Mouse (Mus musculus) hindbrain, embryonic 10.5 days (tissue): Measurements from ENCODE around the gene Dennd1b. TPM values are rescaled to one million over a fixed set of nuclear protein-coding genes. Genes with fewer than 3 reads are reported as not detected.
A peak's percentile ranks its signal among the peaks of the same experiment; 100 is the strongest.

Source experiments
- DNase-seq: peaks from one replicate; pipeline ENCODE4 v3.0.0-alpha.2; 2017; ENCODE audit warnings: low spot score
- H3K27ac ChIP-seq: fragments of 300-500 bp; sonication (generic); 2 replicates; pipeline ENCODE4 v1.5.1; 2016; ENCODE audit warnings: mild to moderate bottlenecking, moderate library complexity
- H3K27me3 ChIP-seq: fragments of 300-500 bp; sonication (generic); 2 replicates; pipeline ENCODE4 v1.6.1; 2016; ENCODE audit warnings: mild to moderate bottlenecking; ENCODE audit not compliant: poor library complexity, insufficient read depth, severe bottlenecking
- H3K36me3 ChIP-seq: fragments of 300-500 bp; sonication (generic); 2 replicates; pipeline ENCODE4 v1.6.1; 2016; ENCODE audit warnings: mild to moderate bottlenecking, moderate library complexity
- H3K4me1 ChIP-seq: fragments of 300-500 bp; sonication (generic); replicated peaks from 2 replicates; pipeline ENCODE4 v1.6.1; 2016; ENCODE audit warnings: mild to moderate bottlenecking
- H3K4me3 ChIP-seq: fragments of 300-500 bp; sonication (generic); 2 replicates; pipeline ENCODE4 v1.5.1; 2016; ENCODE audit warnings: mild to moderate bottlenecking, moderate library complexity
- H3K9me3 ChIP-seq: fragments of 300-500 bp; sonication (generic); 2 replicates; pipeline ENCODE4 v1.6.1; 2016; ENCODE audit warnings: mild to moderate bottlenecking, moderate library complexity
- WGBS: fragments of 180-500 bp; shearing (Covaris S2); methylation state at CpG from one replicate; pipeline ENCODE4 v1.1.7; 2016; 5-methylcytosine and 5-hydroxymethylcytosine counted together
- polyA plus RNA-seq: library from polyadenylated mRNA; unstranded; fragments of >200 nt; fragmentation: Nextera tagmentation; extraction: Ambion mirVana; gene quantifications from 2 replicates; pipeline ENCODE4 v1.2.1, GENCODE M21; 2016

Dennd1b gene
- polyA plus RNA-seq, 1 experiment from 2014 or later: 9.2 TPM

DNA sequence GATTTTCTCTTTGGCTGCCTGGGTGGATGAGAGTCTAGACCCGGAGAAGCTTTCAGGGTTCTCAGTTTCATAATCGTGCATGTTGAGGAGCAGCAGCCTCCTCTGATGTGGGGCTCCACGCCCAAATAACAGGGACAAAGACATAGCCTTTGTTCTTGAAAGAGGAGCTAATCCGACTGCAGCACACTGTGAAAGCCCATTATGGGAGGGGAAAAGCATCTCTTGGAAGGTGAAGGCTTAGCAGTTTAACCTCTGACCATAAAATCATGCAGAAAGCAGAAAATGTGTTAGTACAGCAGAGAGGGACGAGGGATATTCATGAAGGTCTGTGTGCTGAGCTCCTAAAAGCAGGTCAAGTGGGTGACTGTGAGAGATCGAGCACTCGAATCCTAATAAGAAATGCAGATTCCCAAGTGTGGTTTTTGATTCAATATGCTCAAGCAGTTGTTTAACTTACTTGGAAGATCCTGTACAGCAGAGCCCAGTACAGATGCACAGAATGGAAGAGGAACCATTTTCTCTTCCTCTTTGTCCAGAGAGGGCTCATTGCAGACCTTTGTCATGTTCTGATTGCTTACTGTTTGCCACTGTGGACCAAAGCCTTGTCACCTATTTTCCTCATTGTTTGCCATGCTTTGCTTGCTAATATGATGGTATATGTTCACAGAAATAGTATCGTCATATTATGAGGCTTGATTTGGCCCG is 37.6 kb downstream of the Dennd1b start:
- peaks cover 14% of the 10 kb centered on the region for H3K27me3 ChIP-seq
- H3K9me3 ChIP-seq: no peaks in the 10 kb centered on the region
- no peaks in the 10 kb centered on the region for H3K36me3 ChIP-seq
- WGBS: 29% methylated on average over 9 of the region's 9 CpGs
- peaks cover 15% of the 10 kb centered on the region for H3K4me1 ChIP-seq
- peak overlapping the region; percentile 18; the same call in 1 of the 2 replicates for H3K4me3 ChIP-seq
- DNase-seq: peak; percentile 36
- H3K27ac ChIP-seq: peak overlapping the region; percentile 82

DNA sequence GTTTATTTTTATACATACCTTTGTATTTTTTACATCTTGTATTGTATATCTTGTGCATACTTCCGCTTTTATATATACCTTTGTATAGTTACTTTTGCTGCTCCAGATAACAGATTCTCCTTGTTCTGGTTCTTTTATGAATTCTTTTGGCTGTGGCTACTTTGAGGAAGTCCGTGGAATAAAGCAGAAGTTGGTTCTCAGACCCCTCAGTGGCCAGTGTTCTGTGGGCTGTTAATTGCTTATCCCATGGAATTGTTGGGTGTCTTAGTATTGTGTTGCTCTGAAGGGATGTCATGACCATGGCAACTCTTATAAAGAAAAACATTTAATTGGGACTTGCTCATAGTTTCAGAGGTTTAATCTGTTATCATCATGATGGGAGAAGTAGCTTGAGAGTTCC is 40.3 kb downstream of the Dennd1b start:
- H3K36me3 ChIP-seq: no peaks in the 10 kb centered on the region
- H3K4me1 ChIP-seq: peaks cover 15% of the 10 kb centered on the region
- H3K4me3 ChIP-seq: no peak overlapping the region
- no peak for DNase-seq
- peaks cover 14% of the 10 kb centered on the region for H3K27me3 ChIP-seq
- no peaks in the 10 kb centered on the region for H3K9me3 ChIP-seq
- no peak overlapping the region for H3K27ac ChIP-seq
- WGBS: 88% methylated on average over 2 of the region's 2 CpGs

DNA sequence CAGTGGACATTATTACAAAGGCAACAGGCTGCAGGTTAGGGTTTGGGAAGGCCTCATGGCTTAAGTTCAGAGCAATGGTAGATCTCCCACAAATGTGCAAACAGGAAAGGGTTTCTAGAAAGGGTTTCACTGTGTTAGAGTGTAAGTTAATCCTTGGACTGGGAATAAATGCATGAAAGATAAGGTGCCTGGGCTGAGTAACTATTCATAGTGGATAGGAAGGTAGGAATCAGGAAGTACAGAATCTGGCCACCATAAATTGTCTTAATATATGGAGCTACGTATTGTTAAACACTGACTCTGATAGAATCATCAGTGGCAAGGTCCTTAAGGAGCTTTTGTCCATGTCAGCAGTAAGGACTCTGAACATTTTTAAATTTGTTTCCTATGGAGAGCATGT is 42.8 kb downstream of the Dennd1b start:
- Histone ChIP-seq H3K9me3 (no peaks in the 10 kb centered on the region), H3K4me1 (peaks cover 6% of the 10 kb centered on the region), H3K27me3 (peaks cover 14% of the 10 kb centered on the region), H3K27ac (no peak overlapping the region), H3K36me3 (no peaks in the 10 kb centered on the region), H3K4me3 (no peak overlapping the region)
- no peak for DNase-seq
- WGBS: 91% methylated on average over 1 of the region's 1 CpGs

GRCm38 (mm10) chr1:139007475-139007874 is 44.2 kb downstream of the Dennd1b start:
- H3K4me1 ChIP-seq: no peaks in the 10 kb centered on the region
- H3K27ac ChIP-seq: no peak overlapping the region
- no peaks in the 10 kb centered on the region for H3K36me3 ChIP-seq
- WGBS: 85% methylated on average over 3 of the region's 3 CpGs
- no peaks in the 10 kb centered on the region for H3K9me3 ChIP-seq
- H3K27me3 ChIP-seq: peaks cover 5% of the 10 kb centered on the region; the same call in 1 of the 2 replicates
- no peak overlapping the region for H3K4me3 ChIP-seq
- DNase-seq: no peak

GRCm38 (mm10) chr1:139015118-139015788 is 52.0 kb downstream of the Dennd1b start:
- H3K36me3 ChIP-seq: no peaks in the 10 kb centered on the region
- DNase-seq: no peak
- no peak overlapping the region for H3K4me3 ChIP-seq
- no peaks in the 10 kb centered on the region for H3K27me3 ChIP-seq
- no peaks in the 10 kb centered on the region for H3K9me3 ChIP-seq
- no peak overlapping the region for H3K27ac ChIP-seq
- 65% methylated on average over 5 of the region's 5 CpGs for WGBS
- peaks cover 10% of the 10 kb centered on the region; the same call in 1 of the 2 replicates for H3K4me1 ChIP-seq

DNA sequence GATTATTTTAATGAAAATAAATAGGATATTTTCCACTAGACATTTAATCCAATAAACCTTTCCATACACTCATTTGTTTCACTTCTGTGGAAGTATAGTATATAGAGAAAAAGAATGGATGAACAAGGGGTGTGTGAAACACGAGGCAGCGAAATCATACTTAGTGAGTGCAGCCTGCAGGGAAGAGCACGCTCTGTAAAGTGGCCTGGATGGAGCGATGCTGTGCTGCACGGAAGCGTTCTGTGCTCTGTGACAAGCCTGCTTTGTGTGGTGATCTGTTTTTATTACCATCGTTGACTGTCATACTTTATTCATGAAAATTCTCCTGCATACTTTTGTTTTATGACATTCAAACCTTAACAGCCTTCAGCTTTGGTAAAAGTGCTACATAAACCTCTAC is 58.1 kb downstream of the Dennd1b start:
- DNase-seq: no peak
- Histone ChIP-seq H3K4me1 (peaks cover 8% of the 10 kb centered on the region), H3K27me3 (no peaks in the 10 kb centered on the region), H3K9me3 (no peaks in the 10 kb centered on the region), H3K27ac (no peak overlapping the region), H3K4me3 (no peak overlapping the region), H3K36me3 (no peaks in the 10 kb centered on the region)
- 77% methylated on average over 7 of the region's 7 CpGs for WGBS

DNA sequence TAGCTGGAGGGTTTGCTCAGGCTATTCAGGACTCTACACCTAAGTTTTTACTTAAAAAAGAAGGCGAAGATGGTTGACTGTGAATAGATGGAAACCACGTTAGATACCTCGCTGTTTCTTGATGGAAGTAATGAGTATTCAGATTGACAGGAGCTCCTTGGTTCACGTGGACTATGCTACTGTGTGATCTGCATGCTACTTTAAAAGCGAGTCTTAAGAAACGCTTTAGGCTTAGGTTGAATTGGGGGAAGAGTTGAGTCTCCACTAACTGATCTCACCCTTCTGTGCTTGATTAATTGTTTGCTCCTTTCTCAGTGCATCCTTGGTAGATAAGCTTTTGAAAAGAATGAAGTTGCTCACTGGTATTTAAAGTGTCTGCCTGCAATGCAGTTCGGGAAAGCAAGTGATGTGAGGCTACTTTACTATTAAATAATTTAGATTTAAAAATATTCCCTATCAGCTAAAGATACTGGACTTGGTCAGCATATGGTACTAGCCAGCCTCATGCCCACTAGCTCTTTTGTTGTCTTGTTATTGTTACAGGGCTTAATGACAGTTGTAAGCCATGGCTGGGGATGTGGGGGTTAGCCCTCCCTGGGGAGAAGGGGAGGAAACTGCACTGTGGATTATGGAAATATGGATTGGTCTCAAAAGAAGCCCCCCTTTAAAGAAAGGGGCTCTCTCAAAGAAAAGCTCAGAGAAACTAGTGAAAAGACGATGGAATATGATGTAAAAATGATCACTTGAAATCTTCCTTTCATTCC is 62.8 kb downstream of the Dennd1b start:
- 61% methylated on average over 8 of the region's 8 CpGs for WGBS
- no peak for DNase-seq
- H3K4me3 ChIP-seq: no peak overlapping the region

GRCm38 (mm10) chr1:139029521-139029920 is 66.3 kb downstream of the Dennd1b start:
- Histone ChIP-seq H3K4me1 (peaks cover 9% of the 10 kb centered on the region), H3K36me3 (no peaks in the 10 kb centered on the region), H3K9me3 (no peaks in the 10 kb centered on the region), H3K4me3 (no peak overlapping the region), H3K27me3 (no peaks in the 10 kb centered on the region), H3K27ac (no peak overlapping the region)
- DNase-seq: no peak

More for the DNA sequence above, 62.8 kb downstream of the Dennd1b start:
- no peaks in the 10 kb centered on the region for H3K36me3 ChIP-seq
- H3K9me3 ChIP-seq: no peaks in the 10 kb centered on the region
- no peaks in the 10 kb centered on the region for H3K27me3 ChIP-seq
- H3K4me1 ChIP-seq: peaks cover 9% of the 10 kb centered on the region
- H3K27ac ChIP-seq: peak overlapping the region; percentile 12; the same call in 1 of the 2 replicates

- no peaks in the 10 kb centered on the region for H3K9me3 ChIP-seq
- peaks cover 6% of the 10 kb centered on the region for H3K4me1 ChIP-seq
- H3K27ac ChIP-seq: no peak overlapping the region
- no peaks in the 10 kb centered on the region for H3K36me3 ChIP-seq
- WGBS: 94% methylated on average over 1 of the region's 1 CpGs
- DNase-seq: no peak
- no peak overlapping the region for H3K4me3 ChIP-seq
- H3K27me3 ChIP-seq: no peaks in the 10 kb centered on the region
Measured at GRCm38 (mm10) chr1:139032411-139032810, 69.2 kb downstream of the Dennd1b start.

DNA sequence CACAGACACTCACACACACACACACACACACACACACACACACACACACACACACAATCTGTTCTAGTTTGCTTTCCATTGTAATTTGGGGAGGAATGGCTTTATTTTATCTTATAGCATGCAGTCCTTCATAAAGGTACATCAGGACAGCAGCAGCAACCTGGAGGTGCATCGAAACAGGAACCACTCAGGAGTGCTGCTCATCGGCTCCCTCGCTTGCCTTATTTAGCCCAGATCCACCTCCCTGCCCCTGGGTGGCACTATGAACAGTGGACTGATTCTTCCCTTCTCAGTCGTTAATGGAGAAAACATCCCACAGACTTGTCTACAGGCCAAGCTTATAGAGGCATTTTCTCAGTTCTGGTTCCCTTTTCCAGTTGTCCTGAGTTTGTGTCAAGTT is 71.9 kb downstream of the Dennd1b start:
- Histone ChIP-seq H3K9me3 (no peaks in the 10 kb centered on the region), H3K27me3 (no peaks in the 10 kb centered on the region), H3K36me3 (no peaks in the 10 kb centered on the region), H3K4me3 (no peak overlapping the region), H3K27ac (no peak overlapping the region), H3K4me1 (peaks cover 23% of the 10 kb centered on the region)
- no peak for DNase-seq
- 72% methylated on average over 4 of the region's 4 CpGs for WGBS

DNA sequence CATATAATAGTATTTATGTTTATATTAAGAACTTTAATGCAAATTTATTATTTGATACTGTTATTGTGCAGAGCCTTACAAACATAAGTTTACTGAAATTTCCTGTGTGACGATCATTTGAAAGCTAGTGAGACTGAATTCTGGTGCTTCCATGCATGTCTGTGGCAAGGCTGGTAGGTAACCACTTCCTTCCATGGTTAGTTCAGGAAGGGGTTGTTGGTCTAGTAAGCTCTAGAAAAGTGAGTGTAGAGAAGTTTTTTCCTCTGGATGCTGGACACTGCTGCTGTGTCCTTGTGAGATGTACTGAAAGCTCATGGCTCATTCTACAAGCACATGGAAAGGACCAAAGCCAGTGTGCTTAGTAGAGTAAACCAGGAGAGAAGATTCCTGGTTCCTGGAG is 73.1 kb downstream of the Dennd1b start:
- Histone ChIP-seq H3K4me3 (no peak overlapping the region), H3K27ac (no peak overlapping the region), H3K36me3 (no peaks in the 10 kb centered on the region)

GRCm38 (mm10) chr1:139036768-139037507 is 73.7 kb downstream of the Dennd1b start:
- no peaks in the 10 kb centered on the region for H3K36me3 ChIP-seq
- H3K4me1 ChIP-seq: peaks cover 23% of the 10 kb centered on the region
- H3K27ac ChIP-seq: no peak overlapping the region
- 59% methylated on average over 7 of the region's 7 CpGs for WGBS
- no peak for DNase-seq
- no peaks in the 10 kb centered on the region for H3K27me3 ChIP-seq
- no peak overlapping the region for H3K4me3 ChIP-seq
- no peaks in the 10 kb centered on the region for H3K9me3 ChIP-seq

More for the DNA sequence above, 73.1 kb downstream of the Dennd1b start:
- Histone ChIP-seq H3K27me3 (no peaks in the 10 kb centered on the region), H3K9me3 (no peaks in the 10 kb centered on the region), H3K4me1 (peaks cover 23% of the 10 kb centered on the region)
- no peak for DNase-seq
- WGBS: 84% methylated on average over 1 of the region's 1 CpGs
